Mouse (Mus musculus) c-Kit-negative CD71-positive TER-119-positive erythroid progenitor cells, embryonic 14.5 days (primary cell): ENCODE results near the gene Hbs1l.
"Not testable (repeated sequence)": the region's sequence is repeated elsewhere in the genome, so short reads cannot be mapped to it uniquely, and the experiment has no call there.

Source experiments
- DNase-seq: peaks from one replicate; pipeline ENCODE4 v3.0.0-alpha.2; 2013; ENCODE audit warnings: low read depth, low spot score

The Hbs1l gene

DNA sequence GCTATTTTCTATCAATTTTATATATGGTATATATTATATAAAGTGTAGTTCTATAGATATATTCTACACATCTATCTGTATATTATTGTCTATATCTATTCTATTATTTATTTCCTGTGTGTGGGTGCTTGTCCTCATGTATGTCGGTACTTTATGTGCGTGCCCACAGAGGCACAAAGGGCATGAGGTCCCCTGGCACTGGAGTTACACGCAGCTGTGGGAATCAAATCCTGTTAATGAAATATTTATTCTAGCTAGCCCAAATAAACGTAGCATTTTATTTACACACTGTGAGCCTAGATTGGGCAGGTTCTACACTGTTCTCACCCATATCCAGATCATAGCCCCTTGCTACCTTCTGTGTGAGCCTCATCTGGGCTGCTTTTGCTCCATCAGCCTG, 63.3 kb downstream of the Hbs1l start:
- no peak for DNase-seq

DNA sequence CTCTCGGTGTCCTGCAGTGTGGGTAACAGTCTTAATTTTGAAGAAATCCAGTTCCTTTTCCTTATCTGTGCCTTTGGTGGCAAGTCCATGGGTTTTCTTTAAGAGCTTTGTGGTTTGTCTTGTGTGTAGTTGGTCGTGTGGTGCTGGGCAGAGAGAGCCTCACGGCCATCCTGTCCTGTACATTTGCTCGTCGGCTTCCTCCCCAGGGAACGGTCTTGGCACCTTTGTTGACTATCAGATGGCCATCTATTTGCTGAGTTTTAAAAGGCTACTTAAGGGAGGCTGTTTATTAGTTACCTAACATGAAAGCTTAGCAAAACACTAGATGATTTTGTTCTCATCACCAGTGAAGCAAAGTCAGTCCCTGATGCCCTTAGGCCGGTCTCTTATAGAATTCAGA, 66.1 kb downstream of the Hbs1l start:
- DNase-seq: no peak

DNA sequence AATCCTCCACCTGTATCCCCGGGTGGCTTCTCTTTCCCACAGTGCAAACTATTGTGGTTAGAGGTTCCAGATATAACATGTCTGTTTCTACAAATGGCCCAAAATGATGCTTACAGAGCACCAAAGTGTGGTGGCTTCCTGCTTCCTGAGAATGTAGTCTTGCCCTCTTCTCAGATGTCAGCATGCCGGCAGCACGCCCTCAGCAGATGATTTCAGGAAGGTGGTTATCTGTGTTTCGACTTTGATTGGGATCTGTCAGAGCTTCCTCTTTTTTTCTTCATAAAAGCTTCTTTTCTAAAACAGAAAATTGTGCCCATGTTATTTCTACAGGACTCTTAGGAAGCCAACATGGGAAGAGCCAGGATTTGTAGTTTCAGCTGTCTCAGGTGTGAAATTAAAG, 67.5 kb downstream of the Hbs1l start:
- no peak for DNase-seq

- no peak for DNase-seq
Measured at GRCm38 (mm10) chr10:21364946-21365345, 69.2 kb downstream of the Hbs1l start.

DNA sequence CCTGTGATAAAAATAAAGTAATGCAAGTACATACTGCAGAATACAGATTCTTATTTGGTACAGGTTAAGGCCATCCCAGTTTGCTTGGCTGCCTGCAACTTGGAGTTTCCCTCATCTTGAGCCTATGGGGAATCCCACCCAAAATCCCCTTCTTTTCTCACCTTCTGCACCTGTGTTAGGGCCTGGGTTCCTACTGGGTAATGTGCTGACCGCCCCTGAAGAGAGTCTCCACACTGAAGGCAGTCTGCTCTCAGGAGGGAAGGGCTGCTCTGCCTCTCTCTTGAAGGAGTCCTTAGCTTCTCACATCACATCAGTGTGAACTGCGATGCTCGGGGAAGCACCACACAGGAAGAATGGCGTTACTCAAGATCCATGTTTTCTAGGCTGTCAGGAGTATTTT, 70.1 kb downstream of the Hbs1l start:
- DNase-seq: no peak

DNA sequence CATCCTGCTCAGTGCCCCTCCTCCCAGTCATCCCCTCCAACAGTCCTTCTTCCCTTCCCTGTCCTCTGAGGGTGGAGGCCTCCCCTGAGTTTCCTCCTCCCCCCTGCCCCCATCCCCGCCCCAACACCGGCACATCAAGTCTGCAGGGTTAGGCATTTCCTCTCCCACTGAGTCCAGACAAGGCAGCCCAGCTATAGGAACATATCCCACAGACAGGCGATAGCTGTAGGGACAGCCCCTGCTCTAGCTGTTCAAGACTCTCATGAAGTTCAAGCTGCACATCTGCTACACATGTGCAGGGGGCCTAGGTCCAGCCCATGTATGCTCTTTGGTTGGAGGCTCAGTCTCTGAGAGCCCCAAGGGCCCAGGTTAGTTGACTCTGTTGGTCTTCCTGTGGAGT, 70.7 kb downstream of the Hbs1l start:
- no peak for DNase-seq

- DNase-seq: no peak
Measured at GRCm38 (mm10) chr10:21367481-21367880, 71.7 kb downstream of the Hbs1l start.

GRCm38 (mm10) chr10:21369586-21369985, 73.8 kb downstream of the Hbs1l start:
- no peak for DNase-seq

GRCm38 (mm10) chr10:21372271-21372670, 76.5 kb downstream of the Hbs1l start:
- no peak for DNase-seq

GRCm38 (mm10) chr10:21376682-21377473, 81.1 kb downstream of the Hbs1l start, which contains the start of gene Aldh8a1:
Aldh8a1 (plus strand) TSS chr10:21377291.
- no peak for DNase-seq

DNA sequence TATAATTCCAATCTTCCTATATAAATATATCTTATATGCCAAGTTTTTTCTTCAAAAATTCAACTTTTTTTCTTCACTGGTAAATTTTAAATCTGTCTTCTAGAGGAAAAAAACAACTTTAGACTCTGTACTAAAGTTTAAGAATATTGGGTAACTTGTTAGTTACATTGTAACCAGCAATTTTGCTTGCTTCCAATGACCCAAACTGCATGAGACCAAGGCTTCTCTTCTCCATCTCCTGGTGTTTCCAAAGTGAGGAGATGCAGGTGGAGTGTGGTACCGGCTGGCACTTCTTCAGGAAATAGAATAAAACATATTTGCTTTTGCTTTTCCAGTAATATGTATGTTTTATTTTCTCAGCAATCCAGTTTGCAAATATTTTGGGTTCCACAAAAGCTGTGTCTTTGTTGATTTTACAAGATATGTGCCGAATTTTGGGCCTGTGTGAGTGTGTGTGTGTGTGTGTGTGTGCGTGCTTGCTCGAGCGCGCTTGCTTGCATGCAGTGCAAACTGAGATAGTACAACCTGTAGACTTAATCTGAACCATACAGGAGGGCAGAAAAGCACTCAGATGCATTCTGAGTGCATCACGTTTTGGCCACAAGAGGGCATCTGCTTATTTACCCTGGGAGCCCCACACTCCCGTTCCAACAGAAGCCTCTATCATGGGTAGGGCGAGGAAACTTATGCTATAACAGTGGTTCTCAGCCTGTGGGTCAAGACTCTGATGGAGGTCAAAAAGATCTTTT, 82.6 kb downstream of the Hbs1l start:
- DNase-seq: no peak

DNA sequence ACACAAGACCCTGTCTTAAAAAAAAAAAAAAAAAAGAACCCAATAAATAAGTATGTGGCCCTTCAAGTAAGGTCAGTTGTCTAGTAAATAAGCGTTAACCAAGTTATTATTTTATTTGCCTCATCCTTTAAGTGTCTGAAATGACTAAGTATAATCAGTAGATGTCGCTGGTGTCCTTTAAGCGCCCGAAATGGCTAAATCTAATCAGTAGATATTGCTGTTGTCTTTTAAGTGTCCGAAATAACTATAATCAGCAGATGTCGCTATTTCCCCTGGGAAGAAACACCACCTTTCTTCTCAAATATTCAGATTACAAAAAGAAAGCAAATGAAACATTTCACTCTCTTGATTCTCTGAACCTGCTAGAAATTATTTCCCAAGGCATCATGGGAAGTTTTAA, 87.1 kb downstream of the Hbs1l start:
- DNase-seq: no peak

DNA sequence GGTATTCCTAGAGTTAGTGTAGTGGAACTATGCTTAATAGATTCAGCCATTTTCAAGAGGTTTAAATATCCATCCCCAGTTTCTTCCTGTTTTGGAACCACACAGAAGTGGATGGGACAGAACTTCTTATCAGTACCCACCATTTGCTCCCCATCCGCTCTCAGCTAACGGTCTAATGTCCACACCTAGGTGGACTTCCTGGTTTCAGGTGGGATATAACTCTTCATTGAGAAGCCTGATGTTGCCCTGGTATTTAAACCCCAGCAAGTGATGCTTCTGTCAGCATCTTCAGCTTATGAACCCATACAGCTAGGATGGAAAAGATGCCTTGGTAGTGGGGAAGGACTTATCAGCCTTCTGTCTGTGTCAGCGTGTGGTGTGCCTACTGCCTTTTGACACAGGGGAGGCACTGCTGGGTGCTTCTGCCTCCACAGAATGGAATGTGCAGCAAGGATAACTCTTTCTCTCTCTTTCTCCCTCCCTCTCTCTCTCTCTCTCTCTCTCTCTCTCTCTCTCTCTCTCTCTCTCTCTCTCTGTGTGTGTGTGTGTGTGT, 89.4 kb downstream of the Hbs1l start:
- no peak for DNase-seq

DNA sequence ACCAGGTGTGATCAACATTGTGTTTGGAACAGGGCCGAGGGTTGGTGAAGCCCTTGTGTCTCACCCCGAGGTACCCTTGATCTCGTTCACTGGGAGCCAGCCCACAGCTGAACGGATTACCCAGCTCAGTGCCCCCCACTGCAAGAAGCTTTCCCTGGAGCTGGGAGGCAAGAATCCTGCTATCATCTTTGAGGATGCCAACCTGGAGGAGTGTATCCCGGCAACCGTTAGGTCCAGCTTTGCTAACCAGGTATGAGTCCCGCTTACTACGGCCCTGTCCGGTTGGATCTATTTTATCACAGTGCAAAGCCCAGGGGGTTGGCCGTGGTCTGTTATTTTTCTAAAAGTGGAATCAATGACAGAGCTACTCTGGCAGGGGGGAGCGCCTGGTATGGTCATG, 93.3 kb downstream of the Hbs1l start:
- DNase-seq: no peak

- no peak for DNase-seq
Measured at GRCm38 (mm10) chr10:21390440-21390839, 94.7 kb downstream of the Hbs1l start.

DNA sequence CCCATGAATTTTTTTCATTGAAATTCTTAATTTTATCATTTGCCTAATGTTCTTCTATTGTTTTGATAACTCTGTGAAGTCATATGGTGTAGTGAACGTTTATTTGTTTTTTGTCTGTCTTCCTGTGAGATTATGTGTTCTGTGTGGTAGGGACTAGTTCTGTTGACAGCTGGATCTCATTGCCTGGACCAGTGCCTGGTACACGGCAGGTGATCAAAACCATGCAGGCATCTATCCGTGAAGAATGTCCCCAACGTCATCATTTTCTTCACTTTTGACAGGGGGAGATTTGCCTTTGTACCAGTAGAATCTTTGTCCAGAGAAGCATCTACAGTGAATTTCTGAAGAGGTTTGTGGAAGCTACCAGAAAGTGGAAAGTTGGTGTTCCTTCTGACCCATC, 95.5 kb downstream of the Hbs1l start:
- DNase-seq: no peak

- no peak for DNase-seq
Measured at GRCm38 (mm10) chr10:21393390-21393789, 97.6 kb downstream of the Hbs1l start.

DNA sequence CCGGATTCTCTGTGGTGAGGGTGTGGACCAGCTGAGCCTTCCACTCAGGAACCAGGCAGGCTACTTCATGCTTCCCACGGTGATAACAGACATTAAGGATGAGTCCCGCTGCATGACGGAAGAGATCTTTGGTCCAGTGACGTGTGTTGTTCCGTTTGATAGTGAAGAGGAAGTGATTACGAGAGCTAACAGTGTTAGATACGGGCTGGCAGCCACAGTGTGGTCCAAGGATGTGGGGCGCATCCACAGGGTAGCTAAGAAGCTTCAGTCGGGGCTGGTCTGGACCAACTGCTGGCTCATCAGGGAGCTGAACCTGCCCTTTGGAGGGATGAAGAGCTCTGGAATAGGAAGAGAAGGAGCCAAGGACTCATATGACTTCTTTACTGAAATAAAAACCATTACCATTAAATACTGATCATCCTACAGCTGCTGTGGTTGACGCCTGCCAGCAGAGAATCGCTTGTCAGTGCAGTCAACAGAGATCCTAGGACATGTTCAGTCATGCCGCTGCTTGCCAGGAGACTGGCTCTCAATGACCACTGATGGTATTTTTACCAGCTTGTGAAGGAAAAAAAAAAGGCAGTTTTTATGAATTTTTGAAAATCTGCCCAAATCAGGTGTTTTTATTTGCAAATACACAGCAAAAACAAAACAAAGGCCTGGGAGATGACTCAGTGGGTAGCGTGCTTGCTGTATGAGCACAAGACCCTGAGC, 99.8 kb downstream of the Hbs1l start:
- DNase-seq: no peak

DNA sequence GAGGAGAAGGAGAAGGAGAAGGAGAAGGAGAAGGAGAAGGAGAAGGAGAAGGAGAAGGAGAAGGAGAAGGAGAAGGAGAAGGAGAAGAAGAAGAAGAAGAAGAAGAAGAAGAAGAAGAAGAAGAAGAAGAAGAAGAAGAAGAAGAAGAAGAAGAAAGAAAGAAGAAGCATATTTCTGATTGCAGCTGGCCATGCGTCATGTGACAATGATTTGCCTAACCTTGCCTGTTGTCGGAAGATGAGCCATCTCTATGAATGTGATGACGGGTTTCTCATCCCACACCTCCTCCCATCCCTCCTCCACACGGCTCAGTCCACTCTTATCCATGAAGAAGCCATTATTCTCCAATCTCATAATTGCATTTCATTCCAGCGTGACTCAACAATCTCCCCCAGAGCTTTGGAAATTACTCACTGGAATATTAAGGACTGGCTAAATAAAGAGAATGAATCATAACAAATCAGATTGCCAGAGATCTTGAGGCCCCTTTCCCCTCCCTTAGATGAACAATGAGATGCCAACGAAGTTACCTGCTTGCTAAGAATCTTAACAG, 103.2 kb downstream of the Hbs1l start:
- not testable (repeated sequence) for DNase-seq

- no peak for DNase-seq
Measured at GRCm38 (mm10) chr10:21399622-21400021, 103.8 kb downstream of the Hbs1l start.

GRCm38 (mm10) chr10:21400031-21400430, 104.3 kb downstream of the Hbs1l start:
- DNase-seq: no peak

DNA sequence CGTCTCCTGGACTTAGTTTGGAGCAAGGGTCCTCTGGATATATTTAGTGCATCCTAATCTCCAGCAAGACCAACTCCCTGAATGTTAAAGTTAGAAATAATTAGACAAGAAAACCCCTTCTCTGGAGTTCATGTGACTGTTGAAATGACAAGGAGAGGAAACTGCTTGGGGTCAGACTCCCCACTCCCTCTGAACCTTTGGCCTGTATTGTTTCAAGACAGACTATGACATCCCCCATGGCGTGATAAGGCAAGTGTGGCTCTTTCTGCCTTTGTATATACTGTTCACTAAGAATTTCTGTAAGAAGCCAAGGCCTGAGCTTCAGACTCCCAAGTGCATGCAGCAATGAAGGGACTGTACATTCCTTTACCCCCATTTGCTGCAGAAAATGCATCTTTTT, 104.7 kb downstream of the Hbs1l start:
- DNase-seq: no peak
